Mouse (Mus musculus): ENCODE data around the gene Treml1. TPM values are rescaled to one million over a fixed set of nuclear protein-coding genes. Genes with fewer than 3 reads are reported as not detected.
"Not testable (repeated sequence)": the region's sequence is repeated elsewhere in the genome, so short reads cannot be mapped to it uniquely, and the experiment has no call there.

Treml1 gene
- polyA plus RNA-seq (2012; rRNA removed) = 0.73 TPM in 1 of 2 replicates, not detected in the other

DNA sequence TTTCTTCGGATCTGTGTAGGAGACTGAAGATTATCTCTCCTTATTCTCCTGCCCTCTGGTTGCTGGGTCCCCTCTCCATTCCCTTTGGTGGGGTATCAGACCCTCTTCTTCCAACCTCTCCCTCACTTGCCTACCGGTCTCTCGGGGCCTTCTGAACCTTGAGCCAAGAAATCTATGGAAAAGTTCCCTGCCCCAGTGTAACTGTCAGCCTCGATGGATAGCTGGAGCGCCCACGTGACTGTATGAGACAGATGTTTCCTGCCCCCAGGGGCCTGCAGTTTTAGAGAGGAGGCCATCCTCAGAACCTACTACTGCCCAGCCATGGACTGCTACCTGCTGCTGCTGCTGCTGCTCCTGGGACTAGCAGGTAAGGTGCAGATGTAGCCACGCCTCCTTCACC lies at the start of gene Treml1:
Gene Treml1, plus strand, starts transcription at position 301 of the 400 bp plus-strand sequence.
- Histone ChIP-seq H3K27me3 (ENCODE audit: control insufficient read depth, insufficient read depth, low read length) (no peaks in the 10 kb centered on the region), H3K4me3 (ENCODE audit: control insufficient read depth, insufficient read depth, low read length) (no peak within 1 kb of the TSS), H3K27ac (ENCODE audit: control insufficient read depth, insufficient read depth, low read length) (no peak within 1 kb of the TSS), H3K4me1 (replicated peaks; ENCODE audit: control insufficient read depth, insufficient read depth, low read length) (no peaks in the 10 kb centered on the region), H3K36me3 (ENCODE audit: control insufficient read depth, insufficient read depth, low read length) (no peaks in the 10 kb centered on the region)
- 71% methylated on average over 7 of the region's 7 CpGs for WGBS
- no peak for TF ChIP-seq POLR2A (IDR thresholded peaks at IDR 0.05; ENCODE audit: control insufficient read depth, extremely low read depth, insufficient read depth, low read length, poor library complexity)
- no peak for TF ChIP-seq CTCF (IDR thresholded peaks at IDR 0.05; ENCODE audit: borderline replicate concordance, control insufficient read depth, extremely low read depth, insufficient read depth, low read length, poor library complexity)
- DNase-seq = no peak

DNA sequence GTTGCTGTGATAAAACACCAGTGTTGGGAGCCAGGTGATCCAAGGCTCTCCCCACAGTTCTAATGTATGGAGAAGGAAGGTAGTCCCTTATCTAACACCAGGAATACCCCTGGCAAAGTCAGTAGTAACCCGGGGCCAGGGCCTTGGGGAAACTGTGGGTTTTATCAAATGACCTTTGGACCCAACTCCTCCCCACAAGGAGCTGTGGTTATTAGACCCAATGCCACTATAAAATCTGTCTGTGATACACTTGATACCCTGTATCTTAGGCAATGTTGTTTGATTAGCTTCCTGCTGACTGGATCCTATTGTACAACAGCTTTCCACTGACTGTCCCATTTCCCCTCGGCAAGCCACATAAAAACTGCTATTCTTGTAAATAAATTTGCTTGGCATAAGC lies 47.6 kb upstream of the Treml1 start:
- 78% methylated on average over 2 of the region's 2 CpGs for WGBS
- peaks cover 8% of the 10 kb centered on the region; the same call in 1 of the 2 replicates for H3K4me1 ChIP-seq (replicated peaks; ENCODE audit: control insufficient read depth, insufficient read depth, low read length)
- TF ChIP-seq CTCF (IDR thresholded peaks at IDR 0.05; ENCODE audit: borderline replicate concordance, control insufficient read depth, extremely low read depth, insufficient read depth, low read length, poor library complexity) = no peak
- TF ChIP-seq POLR2A (IDR thresholded peaks at IDR 0.05; ENCODE audit: control insufficient read depth, extremely low read depth, insufficient read depth, low read length, poor library complexity) = no peak
- H3K4me3 ChIP-seq (ENCODE audit: control insufficient read depth, insufficient read depth, low read length) = no peak overlapping the region
- no peak for DNase-seq
- no peaks in the 10 kb centered on the region for H3K27me3 ChIP-seq (ENCODE audit: control insufficient read depth, insufficient read depth, low read length)
- peaks cover 27% of the 10 kb centered on the region for H3K36me3 ChIP-seq (ENCODE audit: control insufficient read depth, insufficient read depth, low read length)
- no peak overlapping the region for H3K27ac ChIP-seq (ENCODE audit: control insufficient read depth, insufficient read depth, low read length)

DNA sequence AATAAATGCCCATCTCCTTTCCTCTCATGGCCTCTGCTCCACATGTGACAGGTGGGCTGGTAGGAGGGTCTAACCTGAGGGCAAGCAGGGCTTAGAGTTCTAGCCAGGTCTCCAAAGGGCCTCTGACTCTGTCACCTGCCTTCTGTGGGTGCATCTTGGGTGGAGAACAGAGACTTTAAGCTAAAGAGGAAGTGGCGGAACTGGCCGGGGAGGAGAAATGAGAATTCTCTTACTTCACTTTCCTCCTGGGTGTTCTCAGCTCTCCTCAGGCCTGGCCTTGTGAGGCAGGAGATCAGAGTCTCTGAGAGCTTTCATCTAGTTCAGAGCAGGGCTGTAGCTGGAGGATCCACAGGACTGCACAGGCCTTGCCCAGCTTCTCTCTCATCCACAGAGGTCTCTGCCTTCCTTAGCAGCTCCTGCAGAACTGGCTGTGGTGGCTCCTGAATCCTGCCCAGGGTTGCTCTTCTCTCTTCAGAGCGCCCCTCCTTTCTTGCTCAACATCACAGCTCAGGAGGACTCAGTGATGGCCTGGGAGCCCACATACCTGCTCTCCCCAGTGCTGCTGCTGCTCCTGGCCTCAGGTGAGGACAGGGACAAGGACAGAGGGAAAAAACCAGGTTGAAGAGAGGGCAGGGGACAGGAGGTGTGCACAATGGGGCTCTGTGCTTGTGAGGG lies 43.7 kb upstream of the Treml1 start, which contains the start of gene B430306N03Rik:
Gene B430306N03Rik, plus strand, starts transcription at position 237 of the 675 bp plus-strand sequence.
- H3K36me3 ChIP-seq (ENCODE audit: control insufficient read depth, insufficient read depth, low read length); DNase-seq; H3K27ac ChIP-seq (ENCODE audit: control insufficient read depth, insufficient read depth, low read length); H3K27me3 ChIP-seq (ENCODE audit: control insufficient read depth, insufficient read depth, low read length); H3K4me3 ChIP-seq (ENCODE audit: control insufficient read depth, insufficient read depth, low read length): not testable (repeated sequence)
- peaks cover 10% of the 10 kb centered on the region for H3K4me1 ChIP-seq (replicated peaks; ENCODE audit: control insufficient read depth, insufficient read depth, low read length)
- 31% methylated on average over 3 of the region's 3 CpGs for WGBS

DNA sequence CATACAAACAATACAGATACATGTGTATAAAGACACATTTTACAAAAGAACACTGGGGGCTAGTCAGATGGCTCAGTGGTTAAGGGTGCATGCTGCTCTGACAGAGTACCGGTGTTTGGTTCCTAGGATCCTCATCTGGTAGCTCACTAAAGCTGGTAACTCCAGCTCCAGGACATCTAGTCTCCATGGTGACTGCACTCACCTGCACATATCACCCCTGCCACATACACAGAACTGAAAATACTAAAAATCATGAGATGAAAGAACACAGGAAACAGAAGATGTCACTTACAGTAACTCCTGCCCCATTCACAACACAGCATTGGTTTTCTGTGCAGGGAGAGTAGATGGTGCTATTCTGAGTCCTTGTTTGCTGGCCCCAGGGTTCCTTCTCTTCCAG lies 41.0 kb upstream of the Treml1 start:
- H3K36me3 ChIP-seq (ENCODE audit: control insufficient read depth, insufficient read depth, low read length) = no peaks in the 10 kb centered on the region
- WGBS = 80% methylated on average over 1 of the region's 1 CpGs
- no peaks in the 10 kb centered on the region for H3K27me3 ChIP-seq (ENCODE audit: control insufficient read depth, insufficient read depth, low read length)
- H3K4me3 ChIP-seq (ENCODE audit: control insufficient read depth, insufficient read depth, low read length) = no peak overlapping the region
- no peak overlapping the region for H3K27ac ChIP-seq (ENCODE audit: control insufficient read depth, insufficient read depth, low read length)
- TF ChIP-seq POLR2A (IDR thresholded peaks at IDR 0.05; ENCODE audit: control insufficient read depth, extremely low read depth, insufficient read depth, low read length, poor library complexity) (no peak), CTCF (IDR thresholded peaks at IDR 0.05; ENCODE audit: borderline replicate concordance, control insufficient read depth, extremely low read depth, insufficient read depth, low read length, poor library complexity) (no peak)
- H3K4me1 ChIP-seq (replicated peaks; ENCODE audit: control insufficient read depth, insufficient read depth, low read length) = peaks cover 10% of the 10 kb centered on the region
- DNase-seq = no peak

DNA sequence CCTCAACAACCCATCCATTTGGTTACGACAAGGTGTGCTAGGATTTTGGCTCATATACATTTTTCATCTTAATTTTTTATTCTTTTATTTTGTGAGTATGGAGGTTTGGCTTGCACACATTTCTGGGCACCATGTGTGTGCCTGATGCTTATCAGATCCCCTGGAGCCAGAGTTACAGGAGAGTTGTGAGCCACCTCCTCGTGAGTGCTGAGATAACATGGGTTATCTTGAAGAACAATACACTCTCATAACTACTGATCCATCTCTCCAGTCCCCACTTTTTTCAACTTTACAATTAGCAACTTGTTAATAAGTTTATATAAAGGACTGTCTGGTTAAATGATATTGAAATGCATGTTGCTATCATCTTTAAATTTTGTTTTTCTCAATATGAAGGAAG lies 38.4 kb upstream of the Treml1 start:
- no peak for DNase-seq
- no peak overlapping the region for H3K27ac ChIP-seq (ENCODE audit: control insufficient read depth, insufficient read depth, low read length)
- H3K4me1 ChIP-seq (replicated peaks; ENCODE audit: control insufficient read depth, insufficient read depth, low read length) = peaks cover 5% of the 10 kb centered on the region
- no peak overlapping the region for H3K4me3 ChIP-seq (ENCODE audit: control insufficient read depth, insufficient read depth, low read length)
- no peaks in the 10 kb centered on the region for H3K36me3 ChIP-seq (ENCODE audit: control insufficient read depth, insufficient read depth, low read length)
- no peak for TF ChIP-seq POLR2A (IDR thresholded peaks at IDR 0.05; ENCODE audit: control insufficient read depth, extremely low read depth, insufficient read depth, low read length, poor library complexity)
- no peak for TF ChIP-seq CTCF (IDR thresholded peaks at IDR 0.05; ENCODE audit: borderline replicate concordance, control insufficient read depth, extremely low read depth, insufficient read depth, low read length, poor library complexity)
- 91% methylated on average over 2 of the region's 2 CpGs for WGBS
- no peaks in the 10 kb centered on the region for H3K27me3 ChIP-seq (ENCODE audit: control insufficient read depth, insufficient read depth, low read length)

GRCm38 (mm10) chr17:48323236-48323635 lies 36.5 kb upstream of the Treml1 start:
- DNase-seq = peak; percentile 21
- no peaks in the 10 kb centered on the region for H3K27me3 ChIP-seq (ENCODE audit: control insufficient read depth, insufficient read depth, low read length)
- 92% methylated on average over 3 of the region's 3 CpGs for WGBS
- no peak overlapping the region for H3K4me3 ChIP-seq (ENCODE audit: control insufficient read depth, insufficient read depth, low read length)
- peaks cover 4% of the 10 kb centered on the region for H3K4me1 ChIP-seq (replicated peaks; ENCODE audit: control insufficient read depth, insufficient read depth, low read length)
- TF ChIP-seq POLR2A (IDR thresholded peaks at IDR 0.05; ENCODE audit: control insufficient read depth, extremely low read depth, insufficient read depth, low read length, poor library complexity) (no peak), CTCF (IDR thresholded peaks at IDR 0.05; ENCODE audit: borderline replicate concordance, control insufficient read depth, extremely low read depth, insufficient read depth, low read length, poor library complexity) (no peak)
- H3K27ac ChIP-seq (ENCODE audit: control insufficient read depth, insufficient read depth, low read length) = no peak overlapping the region
- H3K36me3 ChIP-seq (ENCODE audit: control insufficient read depth, insufficient read depth, low read length) = no peaks in the 10 kb centered on the region

DNA sequence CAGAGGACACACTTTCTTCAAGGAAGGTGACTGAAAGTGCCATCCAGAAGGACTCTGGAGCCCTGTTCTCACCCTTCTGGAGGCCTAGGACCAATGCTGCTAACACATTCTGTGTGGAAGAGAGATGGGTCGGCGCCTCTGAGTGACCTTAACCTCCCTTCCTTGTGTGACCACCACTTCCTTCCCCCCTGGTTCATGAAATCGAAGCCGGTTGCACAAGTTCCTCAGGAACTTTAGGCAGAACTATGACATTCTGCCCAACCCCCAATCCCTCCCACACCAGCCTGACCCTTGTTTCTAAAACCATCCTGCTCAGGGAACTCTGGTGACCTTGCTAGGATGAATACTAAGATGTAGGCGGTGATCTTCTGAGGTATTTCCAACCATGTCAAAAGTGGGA lies 35.5 kb upstream of the Treml1 start:
- H3K27me3 ChIP-seq (ENCODE audit: control insufficient read depth, insufficient read depth, low read length) = no peaks in the 10 kb centered on the region
- 33% methylated on average over 5 of the region's 5 CpGs for WGBS
- no peak overlapping the region for H3K4me3 ChIP-seq (ENCODE audit: control insufficient read depth, insufficient read depth, low read length)
- H3K27ac ChIP-seq (ENCODE audit: control insufficient read depth, insufficient read depth, low read length) = no peak overlapping the region
- H3K4me1 ChIP-seq (replicated peaks; ENCODE audit: control insufficient read depth, insufficient read depth, low read length) = peaks cover 2% of the 10 kb centered on the region; the same call in 1 of the 2 replicates
- TF ChIP-seq POLR2A (IDR thresholded peaks at IDR 0.05; ENCODE audit: control insufficient read depth, extremely low read depth, insufficient read depth, low read length, poor library complexity) = no peak
- H3K36me3 ChIP-seq (ENCODE audit: control insufficient read depth, insufficient read depth, low read length) = no peaks in the 10 kb centered on the region
- DNase-seq = no peak
